Mouse (Mus musculus) MEL (cell line): Measurements from ENCODE around the gene Eva1c. TPM values are rescaled to one million over a fixed set of nuclear protein-coding genes. Genes with fewer than 3 reads are reported as not detected.

ENCODE experiments used
- DNase-seq: peaks from one replicate; pipeline ENCODE4 v3.0.0; 2011; ENCODE audit warnings: low read depth, low spot score
- H3K27ac ChIP-seq: 2 replicates; pipeline ENCODE4 v1.5.1; 2012; ENCODE audit warnings: low read depth, mild to moderate bottlenecking, control low read depth, low read length, moderate library complexity; ENCODE audit not compliant: control insufficient read depth
- H3K27me3 ChIP-seq, 2 experiments: fragments of 150-350 bp in 1 of 2; sonication (generic) in 1 of 2; 2 replicates each; pipeline ENCODE4 v1.6.1; 2012; ENCODE audit warnings: low read length in 2 of 2, mild to moderate bottlenecking in 2 of 2, improper control_type of control experiment in 1 of 2, moderate library complexity in 1 of 2; ENCODE audit not compliant: insufficient read depth in 2 of 2, control insufficient read depth in 1 of 2
- H3K36me3 ChIP-seq, 2 experiments: 2 replicates each; pipeline ENCODE4 v1.6.1; 2012 to 2014; ENCODE audit warnings: low read length in 2 of 2, improper control_type of control experiment in 1 of 2, inconsistent platforms in 1 of 2, mild to moderate bottlenecking in 1 of 2; ENCODE audit not compliant: insufficient read depth in 2 of 2, control insufficient read depth in 1 of 2
- H3K4me1 ChIP-seq, 2 experiments: fragments of 150-350 bp in 1 of 2; sonication (generic) in 1 of 2; 2 replicates each; pipeline ENCODE4 v1.6.1; 2012; ENCODE audit warnings: low read length in 2 of 2, improper control_type of control experiment in 1 of 2, mild to moderate bottlenecking in 1 of 2; ENCODE audit not compliant: insufficient read depth in 2 of 2, control insufficient read depth in 1 of 2
- H3K4me3 ChIP-seq, 2 experiments: fragments of 150-350 bp in 1 of 2; sonication (generic) in 1 of 2; 2 replicates each; pipeline ENCODE4 v1.5.1; 2012; ENCODE audit warnings: low read depth in 2 of 2, low read length in 2 of 2, mild to moderate bottlenecking in 2 of 2, moderate library complexity in 2 of 2, control low read depth in 1 of 2, improper control_type of control experiment in 1 of 2; ENCODE audit not compliant: control insufficient read depth in 1 of 2, insufficient read depth in 1 of 2
- H3K79me2 ChIP-seq: 2 replicates; pipeline ENCODE4 v1.6.1; 2012; ENCODE audit warnings: mild to moderate bottlenecking, low read length, moderate library complexity; ENCODE audit not compliant: control insufficient read depth, poor library complexity, insufficient read depth
- H3K9ac ChIP-seq: 2 replicates; pipeline ENCODE4 v1.6.1; 2012; ENCODE audit warnings: low read depth, mild to moderate bottlenecking, control low read depth, low read length, moderate library complexity; ENCODE audit not compliant: control insufficient read depth, poor library complexity, severe bottlenecking
- H3K9me3 ChIP-seq: fragments of 150-350 bp; sonication (generic); replicated peaks from 2 replicates; pipeline ENCODE4 v1.6.1; 2012; ENCODE audit warnings: mild to moderate bottlenecking, low read length, improper control_type of control experiment, moderate library complexity; ENCODE audit not compliant: insufficient read depth
- BHLHE40 ChIP-seq: IDR thresholded peaks from 2 replicates; pipeline ENCODE4 v1.6.1; 2012; ENCODE audit warnings: low read depth, mild to moderate bottlenecking, inconsistent platforms, low read length, improper control_type of control experiment, borderline replicate concordance
- CHD1 ChIP-seq: IDR thresholded peaks from 2 replicates; pipeline ENCODE4 v1.6.1; 2012; ENCODE audit warnings: low read depth, mild to moderate bottlenecking, inconsistent platforms, low read length, improper control_type of control experiment
- CHD2 ChIP-seq: IDR thresholded peaks from 2 replicates; pipeline ENCODE4 v1.6.1; 2011; ENCODE audit warnings: low read length, improper control_type of control experiment
- CTCF ChIP-seq, 3 experiments: IDR thresholded peaks in 2 of 3; conservative IDR thresholded peaks in 1 of 3; 2 replicates each; pipeline ENCODE4 v1.5.1; 2011 to 2012; ENCODE audit warnings: low read length in 3 of 3, low read depth in 2 of 3, mild to moderate bottlenecking in 2 of 3, improper control_type of control experiment in 1 of 3, inconsistent platforms in 1 of 3, mixed read lengths in 1 of 3, moderate library complexity in 1 of 3; ENCODE audit not compliant: control insufficient read depth in 1 of 3, insufficient read depth in 1 of 3, poor library complexity in 1 of 3, severe bottlenecking in 1 of 3
- ELF1 ChIP-seq: IDR thresholded peaks from 2 replicates; pipeline ENCODE4 v1.6.1; 2014; ENCODE audit warnings: low read depth, mild to moderate bottlenecking, inconsistent platforms, low read length, improper control_type of control experiment, moderate library complexity
- EP300 ChIP-seq, 2 experiments: IDR thresholded peaks; 2 replicates each; pipeline ENCODE4 v1.6.1; 2011; ENCODE audit warnings: improper control_type of control experiment in 2 of 2, low read length in 2 of 2, low read depth in 1 of 2, mild to moderate bottlenecking in 1 of 2
- ETS1 ChIP-seq: IDR thresholded peaks from 2 replicates; pipeline ENCODE4 v1.6.1; 2012; ENCODE audit warnings: low read depth, mild to moderate bottlenecking, inconsistent platforms, low read length, improper control_type of control experiment, moderate library complexity
- GABPA ChIP-seq: IDR thresholded peaks from 2 replicates; pipeline ENCODE4 v1.6.1; 2012; ENCODE audit warnings: low read depth, mild to moderate bottlenecking, inconsistent platforms, low read length, improper control_type of control experiment, moderate library complexity
- GATA1 ChIP-seq: IDR thresholded peaks from 2 replicates; pipeline ENCODE4 v1.6.1; 2011; ENCODE audit warnings: low read depth, low read length, improper control_type of control experiment
- HCFC1 ChIP-seq: IDR thresholded peaks from 2 replicates; pipeline ENCODE4 v1.6.1; 2012; ENCODE audit warnings: low read depth, mild to moderate bottlenecking, inconsistent platforms, low read length, improper control_type of control experiment, moderate library complexity
- JUND ChIP-seq: IDR thresholded peaks from 2 replicates; pipeline ENCODE4 v1.6.1; 2011; ENCODE audit warnings: low read depth, mild to moderate bottlenecking, improper control_type of control experiment, low read length
- KAT2A ChIP-seq: conservative IDR thresholded peaks from 2 replicates; pipeline ENCODE4 v1.6.1; 2012; ENCODE audit warnings: low read depth, low read length, improper control_type of control experiment, inconsistent platforms
- MAFK ChIP-seq: IDR thresholded peaks from 2 replicates; pipeline ENCODE4 v1.6.1; 2011; ENCODE audit warnings: low read depth, mild to moderate bottlenecking, low read length, improper control_type of control experiment, borderline replicate concordance
- MAX ChIP-seq: IDR thresholded peaks from 2 replicates; pipeline ENCODE4 v1.6.1; 2011; ENCODE audit warnings: low read length, improper control_type of control experiment
- MEF2A ChIP-seq: IDR thresholded peaks from 2 replicates; pipeline ENCODE4 v1.6.1; 2014; ENCODE audit warnings: low read depth, mild to moderate bottlenecking, inconsistent platforms, low read length, improper control_type of control experiment; ENCODE audit not compliant: poor library complexity, insufficient replicate concordance, severe bottlenecking; ENCODE audit errors: extremely low read depth
- MXI1 ChIP-seq: IDR thresholded peaks from 2 replicates; pipeline ENCODE4 v1.6.1; 2011; ENCODE audit warnings: mild to moderate bottlenecking, low read depth, low read length, improper control_type of control experiment
- MYB ChIP-seq: IDR thresholded peaks from 2 replicates; pipeline ENCODE4 v1.6.1; 2011; ENCODE audit warnings: mild to moderate bottlenecking, low read depth, low read length, improper control_type of control experiment
- MYC ChIP-seq: IDR thresholded peaks from 2 replicates; pipeline ENCODE4 v1.6.1; 2011; ENCODE audit warnings: low read depth, mild to moderate bottlenecking, low read length, improper control_type of control experiment, moderate library complexity
- NELFE ChIP-seq: IDR thresholded peaks from 2 replicates; pipeline ENCODE4 v1.6.1; 2011; ENCODE audit warnings: low read depth, low read length, improper control_type of control experiment
- NRF1 ChIP-seq: IDR thresholded peaks from 2 replicates; pipeline ENCODE4 v1.6.1; 2014; ENCODE audit warnings: low read depth, mild to moderate bottlenecking, inconsistent platforms, low read length, improper control_type of control experiment, moderate library complexity; ENCODE audit not compliant: poor library complexity, insufficient read depth, severe bottlenecking
- POLR2A ChIP-seq, 2 experiments: IDR thresholded peaks; 2 replicates each; pipeline ENCODE4 v1.6.1; 2011 to 2012; ENCODE audit warnings: low read length in 2 of 2, mild to moderate bottlenecking in 2 of 2, control low read depth in 1 of 2, improper control_type of control experiment in 1 of 2, low read depth in 1 of 2, moderate library complexity in 1 of 2; ENCODE audit not compliant: control insufficient read depth in 1 of 2, insufficient read depth in 1 of 2, poor library complexity in 1 of 2
- POLR2AphosphoS5 ChIP-seq: IDR thresholded peaks from 2 replicates; pipeline ENCODE4 v1.6.1; 2012; ENCODE audit warnings: low read depth, borderline replicate concordance, mild to moderate bottlenecking, inconsistent platforms, low read length, moderate library complexity, mixed read lengths
- RAD21 ChIP-seq: IDR thresholded peaks from 2 replicates; pipeline ENCODE4 v1.6.1; 2011; ENCODE audit warnings: mild to moderate bottlenecking, low read depth, low read length, improper control_type of control experiment
- RCOR1 ChIP-seq: IDR thresholded peaks from 2 replicates; pipeline ENCODE4 v1.6.1; 2012; ENCODE audit warnings: low read depth, mild to moderate bottlenecking, inconsistent platforms, low read length, improper control_type of control experiment
- SIN3A ChIP-seq: IDR thresholded peaks from 2 replicates; pipeline ENCODE4 v1.6.1; 2012; ENCODE audit warnings: low read length, improper control_type of control experiment, inconsistent platforms
- SMC3 ChIP-seq: IDR thresholded peaks from 2 replicates; pipeline ENCODE4 v1.6.1; 2011; ENCODE audit warnings: low read depth, low read length, improper control_type of control experiment
- TAL1 ChIP-seq: IDR thresholded peaks from 2 replicates; pipeline ENCODE4 v1.6.1; 2012; ENCODE audit warnings: mild to moderate bottlenecking, inconsistent platforms, low read length, moderate library complexity, mixed read lengths
- TBP ChIP-seq: IDR thresholded peaks from 2 replicates; pipeline ENCODE4 v1.8.0; 2011; ENCODE audit warnings: low read depth, low read length, improper control_type of control experiment
- TCF12 ChIP-seq: IDR thresholded peaks from 2 replicates; pipeline ENCODE4 v1.6.1; 2014; ENCODE audit warnings: low read depth, mild to moderate bottlenecking, inconsistent platforms, low read length, improper control_type of control experiment, moderate library complexity
- UBTF ChIP-seq: IDR thresholded peaks from 2 replicates; pipeline ENCODE4 v1.6.1; 2012; ENCODE audit warnings: low read depth, mild to moderate bottlenecking, inconsistent platforms, low read length, improper control_type of control experiment, moderate library complexity, borderline replicate concordance; ENCODE audit not compliant: insufficient read depth
- USF1 ChIP-seq: IDR thresholded peaks from 2 replicates; pipeline ENCODE4 v1.6.1; 2014; ENCODE audit warnings: low read depth, mild to moderate bottlenecking, inconsistent platforms, low read length, improper control_type of control experiment, moderate library complexity
- ZC3H11A ChIP-seq: IDR thresholded peaks from 2 replicates; pipeline ENCODE4 v1.6.1; 2012; ENCODE audit warnings: low read depth, mild to moderate bottlenecking, inconsistent platforms, low read length, improper control_type of control experiment
- ZKSCAN1 ChIP-seq: IDR thresholded peaks from 2 replicates; pipeline ENCODE4 v1.6.1; 2012; ENCODE audit warnings: low read depth, mild to moderate bottlenecking, inconsistent platforms, low read length, improper control_type of control experiment, moderate library complexity
- ZMIZ1 ChIP-seq: IDR thresholded peaks from 2 replicates; pipeline ENCODE4 v1.6.1; 2012; ENCODE audit warnings: low read depth, mild to moderate bottlenecking, inconsistent platforms, low read length, improper control_type of control experiment, moderate library complexity
- ZNF384 ChIP-seq: IDR thresholded peaks from 2 replicates; pipeline ENCODE4 v1.6.1; 2012; ENCODE audit warnings: low read depth, mild to moderate bottlenecking, inconsistent platforms, low read length, improper control_type of control experiment
- polyA plus RNA-seq, 2 experiments: library from polyadenylated mRNA; stranded (reverse) in 1 of 2; unstranded in 1 of 2; fragments of >175 nt in 1 of 2; fragments of >200 nt in 1 of 2; gene quantifications; 2 replicates each; pipeline versions ENCODE4 v1.2.1 to v1.2.4; 2012; ENCODE audit warnings: low replicate concordance in 2 of 2, low read depth in 1 of 2; ENCODE audit not compliant: insufficient read length in 2 of 2, insufficient read depth in 1 of 2, missing spikeins in 1 of 2
- total RNA-seq: library from RNA; depleted of rRNA; stranded (reverse); fragments of 300-350 nt; gene quantifications from 2 replicates; pipeline ENCODE4 v1.2.3, GENCODE M21; 2012

Eva1c gene
- total and polyA plus RNA-seq, 3 experiments, result 0.06 TPM; not detected in 2

DNA sequence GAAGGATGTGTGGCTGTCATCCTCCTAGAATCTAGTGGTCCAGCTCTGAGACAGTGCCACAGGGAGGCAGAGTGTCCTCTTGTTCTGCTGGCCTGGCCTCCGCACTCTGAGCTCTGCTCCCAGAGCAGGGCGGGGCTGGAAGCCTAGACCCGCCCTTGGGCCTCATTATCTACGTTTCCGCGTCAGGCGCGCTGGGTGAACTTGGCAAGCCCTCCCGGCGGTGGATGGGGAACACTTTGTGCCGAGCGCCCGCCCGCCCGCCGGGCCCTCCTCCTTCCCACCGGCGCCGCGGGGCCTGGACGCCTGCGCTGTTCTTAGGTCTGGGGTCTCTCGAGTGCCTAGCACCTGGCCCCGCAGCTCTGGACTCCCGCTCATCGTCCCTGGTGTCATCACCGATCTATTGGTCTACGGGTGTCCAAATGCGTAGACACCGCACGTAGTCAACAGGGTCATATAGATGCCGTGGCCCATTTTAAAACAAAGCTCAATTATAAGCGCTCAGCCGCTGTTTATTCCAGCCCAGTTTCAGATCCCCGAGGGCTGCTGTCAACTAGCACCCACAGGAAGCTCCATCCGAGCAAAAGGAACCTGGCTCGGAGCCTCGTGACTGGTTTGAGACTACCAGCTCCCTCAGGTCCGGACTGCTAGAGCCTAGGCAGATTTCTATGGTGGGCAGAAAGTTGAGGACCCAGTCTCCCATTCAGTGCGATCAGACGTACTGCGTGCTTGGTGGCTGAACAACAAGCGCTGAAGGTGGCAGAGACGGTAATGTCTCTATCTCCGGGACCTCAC is 3.6 kb downstream of the Eva1c start:
- Histone ChIP-seq H3K9ac (peak overlapping the region; percentile 66), H3K4me1 (peaks cover 0 to 9% of the 10 kb centered on the region in 2 experiments; a peak in 2 of 4 replicates), H3K4me3 (peak overlapping the region; percentile 68 to 85), H3K27me3 (0 out of 4 replicates have a peak, but pooled peaks cover 0 to 4% of the 10 kb centered on the region in 2 experiments), H3K36me3 (no peaks in the 10 kb centered on the region; a peak in 1 of 4 replicates), H3K27ac (peak overlapping the region; percentile 10; the same call in 1 of the 2 replicates), H3K9me3 (no peaks in the 10 kb centered on the region), H3K79me2 (no peaks in the 10 kb centered on the region; the same call in 1 of the 2 replicates)
- peak; percentile 92 for DNase-seq
- TF ChIP-seq BHLHE40, result no peak
- TF ChIP-seq NRF1, result no peak
- no peak for TF ChIP-seq JUND
- no peak for TF ChIP-seq MYB
- peak; percentile 52 for TF ChIP-seq ETS1
- TF ChIP-seq GATA1, result peak; percentile 46; the same call in 1 of the 2 replicates
- TF ChIP-seq MAX, result peak; percentile 32; the same call in 1 of the 2 replicates
- TF ChIP-seq EP300 (IDR thresholded peaks at IDR 0.05; ENCODE audit: low read depth in 1 of 2, low read length in 2 of 2), result no peak
- 0 out of 2 replicates have a peak, but pooled peaks have one; percentile 29 for TF ChIP-seq USF1
- no peak for TF ChIP-seq MEF2A
- TF ChIP-seq CHD1, result no peak
- no peak for TF ChIP-seq GABPA
- peak in 2 of 3 experiments; percentile 31 to 37; a peak in 3 of 6 replicates for TF ChIP-seq CTCF (IDR thresholded peaks at IDR 0.05 in 2 of 3, conservative IDR thresholded peaks at IDR 0.05 in 1 of 3; ENCODE audit: control insufficient read depth in 1 of 3, insufficient read depth in 1 of 3, low read depth in 2 of 3, low read length in 3 of 3, poor library complexity in 1 of 3, severe bottlenecking in 1 of 3)
- no peak for TF ChIP-seq KAT2A
- TF ChIP-seq ZKSCAN1, result no peak
- no peak for TF ChIP-seq MYC
- no peak for TF ChIP-seq TBP
- peak; percentile 60; the same call in 1 of the 2 replicates for TF ChIP-seq TCF12
- TF ChIP-seq POLR2AphosphoS5, result no peak
- TF ChIP-seq CHD2, result no peak
- TF ChIP-seq MXI1, result no peak; the same call in 1 of the 2 replicates
- TF ChIP-seq TAL1, result no peak
- peak; percentile 45 to 55; a peak in 2 of 4 replicates for TF ChIP-seq POLR2A (IDR thresholded peaks at IDR 0.05; ENCODE audit: control insufficient read depth in 1 of 2, insufficient read depth in 1 of 2, low read depth in 1 of 2, low read length in 2 of 2, poor library complexity in 1 of 2)
- no peak; the same call in 1 of the 2 replicates for TF ChIP-seq HCFC1
- TF ChIP-seq SMC3, result peak; percentile 47
- no peak for TF ChIP-seq ZNF384
- TF ChIP-seq ELF1, result peak; percentile 66
- peak; percentile 53; the same call in 1 of the 2 replicates for TF ChIP-seq NELFE
- 0 out of 2 replicates have a peak, but pooled peaks have one; percentile 35 for TF ChIP-seq UBTF
- peak; percentile 38 for TF ChIP-seq RAD21
- peak; percentile 63 for TF ChIP-seq SIN3A
- peak; percentile 45 for TF ChIP-seq ZMIZ1
- TF ChIP-seq ZC3H11A, result peak; percentile 8
- TF ChIP-seq RCOR1, result no peak
- no peak for TF ChIP-seq MAFK
